Mouse (Mus musculus): ENCODE data around the gene Slc25a24. TPM values are rescaled to one million over a fixed set of nuclear protein-coding genes. Genes with fewer than 3 reads are reported as not detected.

The Slc25a24 gene
- polyA plus RNA-seq, 1 experiment = 5.4 TPM

DNA sequence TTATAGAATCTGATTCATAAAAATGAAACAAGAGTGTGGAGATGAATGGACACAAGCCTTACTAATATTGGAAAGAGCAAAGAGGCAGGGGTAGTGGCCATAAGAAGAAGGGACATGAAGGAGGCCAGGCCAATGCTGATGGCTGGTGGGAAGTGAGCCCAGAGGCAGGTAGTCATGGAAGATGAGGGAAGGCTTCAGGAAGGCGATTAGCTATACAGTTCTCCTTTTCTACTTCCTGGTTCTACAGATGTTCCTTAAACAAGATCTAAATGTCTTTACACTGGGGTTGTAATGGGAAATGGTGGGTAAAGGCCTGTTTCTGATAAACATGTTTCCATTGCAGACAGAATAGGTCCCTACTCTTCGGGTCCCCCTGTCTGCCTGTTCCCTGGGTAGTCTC is 46.2 kb downstream of the Slc25a24 start:
- no peak for DNase-seq (ENCODE audit: low read depth)

DNA sequence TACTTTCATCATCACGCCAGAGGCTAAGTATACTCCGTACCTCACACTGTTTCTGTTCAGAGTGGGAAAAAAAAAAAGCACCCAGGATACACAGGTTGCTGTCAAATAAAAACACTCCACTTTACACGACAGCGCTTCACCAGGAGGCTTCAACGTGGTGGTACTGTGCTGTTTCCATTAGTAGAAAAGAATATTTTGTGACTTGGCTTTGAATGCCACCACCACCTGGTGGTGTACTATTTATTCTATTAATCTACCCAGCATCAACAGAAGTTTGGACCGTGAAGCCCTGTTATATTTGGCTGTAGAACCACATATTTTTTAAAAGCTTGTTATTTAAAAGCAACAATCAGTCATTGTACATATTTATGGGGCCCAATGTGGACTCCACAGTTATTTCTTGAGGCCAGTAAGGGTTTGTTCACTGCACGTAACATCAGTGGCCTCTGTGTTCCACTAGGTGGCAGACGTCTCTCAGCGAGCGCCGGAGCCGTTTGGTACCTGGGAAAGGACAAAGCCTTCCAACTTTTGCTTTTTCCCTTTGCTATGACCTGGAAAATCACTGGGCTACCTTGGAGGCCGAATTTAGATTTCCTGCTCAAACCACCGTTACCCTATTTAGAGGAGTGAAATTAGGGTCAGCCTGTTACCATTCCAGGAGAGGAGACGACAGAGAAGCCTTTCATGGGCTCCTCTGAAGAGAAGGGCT is 48.3 kb downstream of the Slc25a24 start:
- no peak for DNase-seq (ENCODE audit: low read depth)

DNA sequence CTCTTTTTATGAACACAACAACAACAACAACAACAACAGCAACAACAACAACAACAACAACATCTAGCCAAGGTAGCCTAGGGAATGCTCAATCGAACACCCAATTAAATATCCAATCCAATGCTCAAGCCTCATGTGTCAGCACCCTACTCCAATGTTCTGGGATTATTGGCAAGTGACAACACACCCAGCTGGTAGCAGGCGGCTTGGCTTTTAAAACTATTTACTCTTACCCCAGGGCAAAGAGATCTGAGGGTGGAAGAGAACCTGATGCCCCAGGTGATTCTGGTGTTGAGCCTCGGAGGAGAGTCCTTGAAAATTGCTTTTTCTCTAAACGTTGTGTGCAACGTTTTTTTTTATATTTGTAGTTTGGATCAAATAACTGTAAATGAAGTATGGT is 51.4 kb downstream of the Slc25a24 start:
- no peak for DNase-seq (ENCODE audit: low read depth)

DNA sequence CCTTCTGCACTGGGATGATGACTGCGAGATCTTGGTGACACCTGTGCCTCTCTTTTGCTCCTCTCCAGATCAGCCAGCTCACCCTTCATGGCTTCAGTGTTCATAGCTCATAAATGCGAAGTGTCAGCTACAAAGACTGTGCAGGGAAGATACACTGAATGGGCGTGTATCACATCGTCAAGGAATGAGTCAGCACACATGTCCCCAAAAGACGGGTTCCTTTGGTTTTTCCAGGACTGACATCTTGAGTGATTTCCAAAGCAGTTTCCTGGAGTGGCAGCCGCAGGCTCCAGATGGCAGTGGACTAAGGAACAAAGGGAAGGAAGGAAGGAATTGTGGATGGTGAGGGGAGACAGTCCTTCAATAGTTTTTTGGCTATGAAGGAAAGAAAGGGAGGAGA is 55.8 kb downstream of the Slc25a24 start:
- DNase-seq (ENCODE audit: low read depth) = no peak

DNA sequence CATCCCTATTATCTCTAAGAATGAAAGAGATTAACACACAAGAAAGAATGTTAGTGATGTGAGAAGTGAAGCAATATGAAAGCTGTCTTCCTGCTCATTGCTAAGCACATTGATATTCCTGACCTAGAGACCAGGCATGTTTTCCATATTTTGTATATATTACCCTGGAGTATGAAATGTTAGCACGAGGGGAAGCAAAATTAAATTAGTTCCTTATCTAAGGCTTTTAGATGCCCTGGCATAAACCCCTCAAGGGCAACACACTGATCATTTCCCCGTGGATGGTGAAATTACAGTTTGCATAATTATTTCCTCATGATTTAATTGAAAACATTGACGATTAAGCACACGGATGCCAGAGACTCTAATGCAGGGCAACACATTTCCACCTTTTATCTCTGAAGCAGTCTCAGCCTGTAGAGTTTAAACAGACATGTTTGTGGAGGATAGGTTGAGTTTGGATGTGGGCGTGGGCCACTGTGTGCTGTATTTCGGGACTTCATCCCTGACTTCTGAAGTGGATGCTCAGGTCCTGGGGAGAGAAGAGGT is 56.7 kb downstream of the Slc25a24 start:
- no peak for DNase-seq (ENCODE audit: low read depth)

DNA sequence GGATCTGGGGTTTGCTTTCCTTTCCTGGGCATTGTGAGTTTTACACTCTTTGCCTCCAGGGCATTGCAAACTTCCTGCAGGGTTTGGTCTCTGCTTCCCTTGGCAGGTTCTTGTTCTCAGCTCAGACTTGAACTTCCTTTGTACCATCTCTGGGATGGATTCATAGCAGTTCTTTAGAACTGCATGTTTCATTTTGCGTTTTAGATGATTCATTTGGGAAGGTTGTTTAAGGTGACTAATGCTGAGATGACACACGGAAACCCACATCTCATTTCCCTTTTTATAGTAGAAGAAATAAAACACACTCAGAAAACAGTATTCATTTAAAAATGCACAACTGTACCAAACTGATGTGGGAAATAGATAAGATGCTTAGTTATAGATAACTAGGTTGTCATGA is 73.2 kb downstream of the Slc25a24 start:
- no peak for DNase-seq (ENCODE audit: low read depth)

DNA sequence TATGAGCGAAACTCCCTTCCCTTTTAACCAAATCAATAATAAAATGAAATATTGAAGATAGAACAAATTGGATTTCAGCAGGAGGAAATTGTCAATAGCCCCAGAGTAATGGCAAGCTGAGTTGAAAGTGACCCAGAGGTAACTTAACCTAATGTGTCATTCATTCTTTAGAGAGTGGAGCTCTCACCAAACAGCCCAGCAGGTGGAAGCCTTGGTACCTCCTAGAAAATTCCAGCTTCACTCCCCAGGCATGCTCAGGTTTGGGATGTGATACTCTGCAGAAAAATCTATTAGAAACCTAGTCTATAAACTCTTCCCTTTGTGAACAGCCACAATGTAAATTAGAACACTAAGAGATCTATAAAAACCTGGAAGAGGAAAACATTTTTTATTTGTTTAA is 76.3 kb downstream of the Slc25a24 start:
- no peak for DNase-seq (ENCODE audit: low read depth)

DNA sequence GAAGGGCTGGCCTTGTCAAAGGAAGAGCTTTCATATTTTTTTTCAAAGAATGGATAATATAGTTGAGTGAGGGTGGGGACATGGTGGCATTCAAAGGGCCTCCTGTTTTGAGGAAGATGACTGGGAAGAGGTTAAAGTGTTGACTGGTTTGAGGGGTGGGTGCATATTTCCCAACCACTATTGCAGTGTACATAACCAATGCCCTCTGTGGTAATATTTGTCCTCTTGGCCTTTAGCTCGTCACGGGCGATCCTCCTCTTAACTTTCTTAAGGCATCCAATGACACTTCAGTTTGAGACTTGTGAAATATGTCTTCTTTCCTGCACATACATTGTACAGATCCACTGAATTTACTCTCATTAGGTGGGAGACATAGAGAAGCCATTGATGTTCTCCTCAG is 89.4 kb downstream of the Slc25a24 start:
- no peak for DNase-seq (ENCODE audit: low read depth)

DNA sequence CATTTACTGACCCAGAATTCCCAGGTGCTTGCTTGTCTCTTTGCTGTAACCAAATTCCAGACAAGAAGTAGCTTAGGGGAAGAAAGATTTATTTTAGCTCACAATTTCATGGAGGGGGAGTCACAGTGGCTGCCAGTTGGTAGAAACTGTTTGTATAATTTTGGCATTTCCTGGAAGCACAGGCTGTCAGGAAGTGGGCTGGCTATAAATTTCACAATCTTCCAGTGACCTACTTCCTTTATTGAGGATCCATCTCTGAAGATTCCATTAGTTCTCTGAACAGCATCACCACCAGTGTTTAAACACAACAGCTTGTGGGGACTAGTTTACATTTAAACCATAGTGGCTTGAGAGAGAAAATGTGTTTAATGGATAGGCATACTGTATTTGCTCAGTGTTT is 93.4 kb downstream of the Slc25a24 start:
- no peak for DNase-seq (ENCODE audit: low read depth)

Other genes with a start within 250 kb of the Slc25a24 start
- 3.1 and 5.9 TPM in 2 replicates for gene Fndc7, start 233.1 kb upstream of the Slc25a24 start, polyA plus RNA-seq (2012; rRNA removed)
- gene Prpf38b, start 211.4 kb upstream of the Slc25a24 start, polyA plus RNA-seq (2012; rRNA removed) = 40.6 and 49.2 TPM in 2 replicates
- 0.49 and 0.65 TPM in 2 replicates for gene Henmt1, start 183.3 kb upstream of the Slc25a24 start, polyA plus RNA-seq (2012; rRNA removed)
- gene Gm9857, start 182.7 kb upstream of the Slc25a24 start, polyA plus RNA-seq (2012; rRNA removed) = 0.74 and 0.99 TPM in 2 replicates
- gene Fam102b, start 95.5 kb upstream of the Slc25a24 start, polyA plus RNA-seq (2012; rRNA removed) = 13.6 and 16.8 TPM in 2 replicates
- gene Slc25a54, start 42.7 kb upstream of the Slc25a24 start, polyA plus RNA-seq (2012; rRNA removed) = not detected in 2 replicates
- 3.5 and 3.7 TPM in 2 replicates for gene Vav3, start 217.5 kb downstream of the Slc25a24 start, polyA plus RNA-seq (2012; rRNA removed)

Data from gonadal fat pad, adult 2 months (tissue).